Comparison of ENCODE assay signal across 9 mouse cellular contexts in genomic region chr10:127068360-127069038, GRCm38 (mm10). TPM values are rescaled to one million over a fixed set of nuclear protein-coding genes. Genes with fewer than 3 reads are reported as not detected.
A peak's percentile ranks its signal among the peaks of the same experiment; 100 is the strongest.
DNase-seq lines count a peak whose midpoint lies in the region; ATAC-seq lines count a peak whose summit lies in the region.
"Had no signal": no experiment of that assay in that cellular context is flagged by ENCODE, and none has a peak within 500 bp of the region (broad histone marks: within the 10 kb centered on the region; RNA-seq: fewer than 3 reads in every experiment).

No protein-coding gene starts in this region.

- peak overlapping the region; percentile 78 for H3K4me3 ChIP-seq in heart, embryonic 15.5 days
- peak overlapping the region; percentile 57; the same call in 1 of the 2 replicates for H3K4me3 ChIP-seq in hindbrain, embryonic 14.5 days (replicated peaks; ENCODE audit: low read length)
- peak overlapping the region; percentile 63 for H3K4me3 ChIP-seq in midbrain, embryonic 11.5 days (ENCODE audit: low read depth, low read length)

- no peak for ATAC-seq in heart, embryonic 15.5 days (replicated peaks; ENCODE audit: insufficient number of reproducible peaks, insufficient read depth, low FRiP score, low read depth)
- ATAC-seq in hindbrain, embryonic 14.5 days (ENCODE audit: low FRiP score), result no peak
- no peak for ATAC-seq in midbrain, embryonic 11.5 days (ENCODE audit: low FRiP score)
- no peak for ATAC-seq in monocyte, adult 5-6 weeks (replicated peaks; ENCODE audit: insufficient number of reproducible peaks, low FRiP score, low TSS enrichment, poor library complexity, severe bottlenecking)

- peaks cover 38% of the 10 kb centered on the region for H3K36me3 ChIP-seq in heart, embryonic 15.5 days
- H3K36me3 ChIP-seq in hindbrain, embryonic 14.5 days (replicated peaks; ENCODE audit: control insufficient read depth, insufficient read depth), result peaks cover 45% of the 10 kb centered on the region
- peaks cover 32% of the 10 kb centered on the region for H3K36me3 ChIP-seq in midbrain, embryonic 11.5 days (ENCODE audit: control insufficient read depth, insufficient read depth, low read length)

- peak overlapping the region; percentile 80 for H3K9ac ChIP-seq in heart, embryonic 15.5 days
- H3K9ac ChIP-seq in hindbrain, embryonic 14.5 days, result peak overlapping the region; percentile 71; the same call in 1 of the 2 replicates
- peak overlapping the region; percentile 79 for H3K9ac ChIP-seq in midbrain, embryonic 11.5 days (ENCODE audit: low read length)

- peak overlapping the region; percentile 74 for H3K4me2 ChIP-seq in heart, embryonic 15.5 days
- peak overlapping the region; percentile 73 for H3K4me2 ChIP-seq in hindbrain, embryonic 14.5 days (replicated peaks)
- H3K4me2 ChIP-seq in midbrain, embryonic 11.5 days, result peak overlapping the region; percentile 97

- intact Hi-C loops in heart, postnatal 25 days (cut with DNase I), result no loop called here

- H3K4me1 ChIP-seq in heart, embryonic 15.5 days (replicated peaks), result peaks cover 32% of the 10 kb centered on the region
- peaks cover 28% of the 10 kb centered on the region for H3K4me1 ChIP-seq in hindbrain, embryonic 14.5 days (replicated peaks; ENCODE audit: control insufficient read depth, insufficient read depth, low read length)
- peaks cover 21% of the 10 kb centered on the region for H3K4me1 ChIP-seq in midbrain, embryonic 11.5 days (ENCODE audit: control insufficient read depth, insufficient read depth, low read length)

- 71% methylated on average over 9 of the region's 9 CpGs for whole genome bisulfite sequencing in heart, embryonic 15.5 days
- WGBS in hindbrain, embryonic 14.5 days, result 83% methylated on average over 9 of the region's 9 CpGs
- 85% methylated on average over 9 of the region's 9 CpGs for WGBS in midbrain, embryonic 11.5 days

- no peaks in the 10 kb centered on the region for H3K9me3 ChIP-seq in heart, embryonic 15.5 days (replicated peaks)
- H3K9me3 ChIP-seq in hindbrain, embryonic 14.5 days (ENCODE audit: control insufficient read depth, low read length), result no peaks in the 10 kb centered on the region
- no peaks in the 10 kb centered on the region for H3K9me3 ChIP-seq in midbrain, embryonic 11.5 days (ENCODE audit: control insufficient read depth, low read length)

- H3K27me3 ChIP-seq in heart, embryonic 15.5 days, result no peaks in the 10 kb centered on the region
- H3K27me3 ChIP-seq in hindbrain, embryonic 14.5 days (ENCODE audit: control insufficient read depth, insufficient read depth, low read length), result no peaks in the 10 kb centered on the region
- no peaks in the 10 kb centered on the region for H3K27me3 ChIP-seq in midbrain, embryonic 11.5 days (ENCODE audit: control insufficient read depth, insufficient read depth, low read length)
- H3K27me3 ChIP-seq: Patski had no signal

- H3K27ac ChIP-seq in heart, embryonic 15.5 days, result no peak overlapping the region
- H3K27ac ChIP-seq in hindbrain, embryonic 14.5 days, result peak overlapping the region; percentile 93; the same call in 1 of the 2 replicates
- H3K27ac ChIP-seq in midbrain, embryonic 11.5 days (ENCODE audit: low read depth, low read length), result no peak overlapping the region

- no peak for DNase-seq in heart, postnatal 25 days (ENCODE audit: low spot score)
- peak; percentile 41 for DNase-seq in NIH3T3 (ENCODE audit: low read depth)
- no peak for DNase-seq in hindbrain, embryonic 14.5 days (ENCODE audit: low spot score)
- DNase-seq in midbrain, embryonic 11.5 days (ENCODE audit: low spot score, missing footprints), result no peak
- DNase-seq in thymus, postnatal 25 days, result no peak
- DNase-seq in urinary bladder, postnatal 4 days (ENCODE audit: low spot score in 2 of 2), result no peak

RNA-seq across cellular contexts. Expression of gene Tspan31, which starts 1.6 kb away (rescaled TPM):
- 100 and 119 TPM in 2 replicates for polyA plus RNA-seq in heart, embryonic 15.5 days (2015; fragmentation: Nextera tagmentation; extraction: Ambion mirVana)
- 10 to 100 TPM; 43.4 to 47.4 TPM for total RNA-seq in heart, postnatal 25 days (2021)
- polyA plus RNA-seq in hindbrain, embryonic 14.5 days (2014; fragmentation: Nextera tagmentation; extraction: Ambion mirVana), result 54.4 and 83.3 TPM in 2 replicates
- 98.6 and 117 TPM in 2 replicates for polyA plus RNA-seq in midbrain, embryonic 11.5 days (2014; fragmentation: Nextera tagmentation; extraction: Ambion mirVana)
- 38.1 to 49.9 TPM (median 47.0 TPM) in 3 replicates for total RNA-seq in monocyte, adult 5-6 weeks (2017)

RNA-seq across cellular contexts. Expression of gene Cdk4, which starts 5.2 kb away (rescaled TPM):
- polyA plus RNA-seq in heart, embryonic 15.5 days (2015; fragmentation: Nextera tagmentation; extraction: Ambion mirVana), result 718 and 864 TPM in 2 replicates
- 10 to 100 TPM; 76.1 to 83.3 TPM for total RNA-seq in heart, postnatal 25 days (2021)
- polyA plus RNA-seq in hindbrain, embryonic 14.5 days (2014; fragmentation: Nextera tagmentation; extraction: Ambion mirVana), result 764 and 784 TPM in 2 replicates
- 2,818 and 2,848 TPM in 2 replicates for polyA plus RNA-seq in midbrain, embryonic 11.5 days (2014; fragmentation: Nextera tagmentation; extraction: Ambion mirVana)
- 23.3 to 49.4 TPM (median 23.9 TPM) in 3 replicates for total RNA-seq in monocyte, adult 5-6 weeks (2017)

RNA-seq across cellular contexts. Expression of gene Agap2, which starts 6.6 kb away (rescaled TPM):
- polyA plus RNA-seq in heart, embryonic 15.5 days (2015; fragmentation: Nextera tagmentation; extraction: Ambion mirVana), result 0.62 TPM in 1 of 2 replicates, not detected in the other
- total RNA-seq in heart, postnatal 25 days (2021), result 1 to 10 TPM; 5.9 to 7.3 TPM
- polyA plus RNA-seq in hindbrain, embryonic 14.5 days (2014; fragmentation: Nextera tagmentation; extraction: Ambion mirVana), result 6.7 and 8.2 TPM in 2 replicates
- 0.66 and 0.89 TPM in 2 replicates for polyA plus RNA-seq in midbrain, embryonic 11.5 days (2014; fragmentation: Nextera tagmentation; extraction: Ambion mirVana)
- 31.1 to 112 TPM (median 48.9 TPM) in 3 replicates for total RNA-seq in monocyte, adult 5-6 weeks (2017)

RNA-seq across cellular contexts. Expression of gene March9, which starts 8.5 kb away (rescaled TPM):
- 0.13 and 0.25 TPM in 2 replicates for polyA plus RNA-seq in heart, embryonic 15.5 days (2015; fragmentation: Nextera tagmentation; extraction: Ambion mirVana)
- 1 to 10 TPM; 2.3 to 2.5 TPM for total RNA-seq in heart, postnatal 25 days (2021)
- 12.0 and 12.9 TPM in 2 replicates for polyA plus RNA-seq in hindbrain, embryonic 14.5 days (2014; fragmentation: Nextera tagmentation; extraction: Ambion mirVana)
- 3.2 and 3.7 TPM in 2 replicates for polyA plus RNA-seq in midbrain, embryonic 11.5 days (2014; fragmentation: Nextera tagmentation; extraction: Ambion mirVana)
- 1.6 TPM in 1 of 3 replicates, not detected in the others for total RNA-seq in monocyte, adult 5-6 weeks (2017)

RNA-seq across cellular contexts. Expression of gene Cyp27b1, which starts 20.4 kb away (rescaled TPM):
- polyA plus RNA-seq in heart, embryonic 15.5 days (2015; fragmentation: Nextera tagmentation; extraction: Ambion mirVana), result 0.08 and 0.13 TPM in 2 replicates
- total RNA-seq in heart, postnatal 25 days (2021), result under 1 TPM in 1 of 2 experiments, not detected in 1; 0.14 TPM
- polyA plus RNA-seq in hindbrain, embryonic 14.5 days (2014; fragmentation: Nextera tagmentation; extraction: Ambion mirVana), result 0.08 TPM in 1 of 2 replicates, not detected in the other
- not detected in 2 replicates for polyA plus RNA-seq in midbrain, embryonic 11.5 days (2014; fragmentation: Nextera tagmentation; extraction: Ambion mirVana)
- not detected in 3 replicates for total RNA-seq in monocyte, adult 5-6 weeks (2017)
